Mouse (Mus musculus): Measurements from ENCODE around the gene Kcnn3.

GRCm38 (mm10) chr3:89539036-89539739 is 19.2 kb downstream of the Kcnn3 start:
- no peak for TF ChIP-seq CTCF (IDR thresholded peaks at IDR 0.05; ENCODE audit: control insufficient read depth, insufficient read depth, low read length)
- no peak for TF ChIP-seq POLR2A (IDR thresholded peaks at IDR 0.05; ENCODE audit: borderline replicate concordance, control insufficient read depth, low read depth, low read length)
